Mouse (Mus musculus) gastrocnemius, postnatal 25 days (tissue): ENCODE measurements around the gene Ttc16. TPM values are rescaled to one million over a fixed set of nuclear protein-coding genes. Genes with fewer than 3 reads are reported as not detected.

Experiments
- DNase-seq: peaks from one replicate; pipeline ENCODE4 v3.0.0; 2022
- total RNA-seq, 2 experiments: library from RNA; stranded (reverse); gene quantifications; 1 replicate in 1 of 2; 2 replicates in 1 of 2; pipeline ENCODE4 v1.2.3; 2021

Gene Ttc16
- total RNA-seq, 2 experiments from 2014 or later = not detected

GRCm38 (mm10) chr2:32779714-32780113 is 4.3 kb upstream of the Ttc16 start:
- no peak for DNase-seq

GRCm38 (mm10) chr2:32779131-32779530 is 3.7 kb upstream of the Ttc16 start:
- DNase-seq = peak; percentile 59

GRCm38 (mm10) chr2:32778081-32778480 is 2.6 kb upstream of the Ttc16 start:
- DNase-seq = no peak

GRCm38 (mm10) chr2:32776192-32776591 is 759 bp upstream of the Ttc16 start:
- DNase-seq = no peak

- DNase-seq = no peak
These were observed 2.7 kb downstream of the Ttc16 start for GRCm38 (mm10) chr2:32772626-32773279.

- DNase-seq = no peak
These were observed 3.5 kb downstream of the Ttc16 start for GRCm38 (mm10) chr2:32771886-32772285.

GRCm38 (mm10) chr2:32769327-32770085 is 5.9 kb downstream of the Ttc16 start:
- DNase-seq = no peak

GRCm38 (mm10) chr2:32768661-32769285 is 6.7 kb downstream of the Ttc16 start:
- no peak for DNase-seq

- no peak for DNase-seq
These were observed 8.2 kb downstream of the Ttc16 start for GRCm38 (mm10) chr2:32767241-32767640.

- no peak for DNase-seq
These were observed 12.1 kb downstream of the Ttc16 start for GRCm38 (mm10) chr2:32763353-32763752.

- no peak for DNase-seq
These were observed 13.6 kb downstream of the Ttc16 start for GRCm38 (mm10) chr2:32761859-32762258.

GRCm38 (mm10) chr2:32761361-32761760 is 14.1 kb downstream of the Ttc16 start:
- no peak for DNase-seq

GRCm38 (mm10) chr2:32759001-32759400 is 16.4 kb downstream of the Ttc16 start:
- no peak for DNase-seq

- no peak for DNase-seq
These were observed 16.9 kb downstream of the Ttc16 start for GRCm38 (mm10) chr2:32758503-32758902.

GRCm38 (mm10) chr2:32757056-32757845 is 18.2 kb downstream of the Ttc16 start, which contains the start of gene Tor2a:
Tor2a (plus strand) TSS chr2:32757234.
- peak; percentile 97 for DNase-seq

GRCm38 (mm10) chr2:32756674-32757055 is 18.8 kb downstream of the Ttc16 start:
- no peak for DNase-seq

GRCm38 (mm10) chr2:32752181-32752580 is 23.3 kb downstream of the Ttc16 start:
- no peak for DNase-seq

GRCm38 (mm10) chr2:32751665-32752033 is 23.8 kb downstream of the Ttc16 start:
- no peak for DNase-seq

GRCm38 (mm10) chr2:32750887-32751664 is 24.4 kb downstream of the Ttc16 start:
- DNase-seq = no peak

- no peak for DNase-seq
These were observed 25.2 kb downstream of the Ttc16 start for GRCm38 (mm10) chr2:32750199-32750598.

GRCm38 (mm10) chr2:32749082-32749481 is 26.4 kb downstream of the Ttc16 start:
- no peak for DNase-seq
